Mouse (Mus musculus) liver, adult 2 months (tissue): ENCODE data around the gene Scaf4. TPM values are rescaled to one million over a fixed set of nuclear protein-coding genes. Genes with fewer than 3 reads are reported as not detected.

ENCODE experiments used
- DNase-seq: peaks from one replicate; pipeline ENCODE4 v3.0.0-alpha.2; 2011; ENCODE audit warnings: low read depth, low spot score; ENCODE audit errors: extremely low read depth
- H3K27ac ChIP-seq: fragments of 200-500 bp; replicated peaks from 2 replicates; pipeline ENCODE4 v1.5.1; 2012; ENCODE audit warnings: low read depth, mild to moderate bottlenecking, control low read depth, inconsistent platforms, low read length; ENCODE audit not compliant: insufficient read depth
- H3K27me3 ChIP-seq: fragments of 200-500 bp; 2 replicates; pipeline ENCODE4 v1.6.1; 2012; ENCODE audit warnings: mild to moderate bottlenecking, moderate library complexity, low read length, inconsistent platforms; ENCODE audit not compliant: control insufficient read depth, insufficient read depth
- H3K36me3 ChIP-seq: fragments of 200-500 bp; 2 replicates; pipeline ENCODE4 v1.6.1; 2012; ENCODE audit warnings: low read length, inconsistent platforms; ENCODE audit not compliant: control insufficient read depth, insufficient read depth
- H3K4me1 ChIP-seq: fragments of 200-500 bp; 2 replicates; pipeline ENCODE4 v1.6.1; 2011; ENCODE audit warnings: low read length; ENCODE audit not compliant: control insufficient read depth, insufficient read depth
- H3K4me3 ChIP-seq: fragments of 200-500 bp; 2 replicates; pipeline ENCODE4 v1.5.1; 2011; ENCODE audit warnings: low read depth, mild to moderate bottlenecking, control low read depth, low read length, moderate library complexity; ENCODE audit not compliant: insufficient read depth
- H3K79me2 ChIP-seq: fragments of 200-500 bp; 2 replicates; pipeline ENCODE4 v1.6.1; 2012; ENCODE audit warnings: inconsistent platforms, mild to moderate bottlenecking, low read length, moderate library complexity; ENCODE audit not compliant: control insufficient read depth, insufficient read depth
- H3K9ac ChIP-seq: fragments of 200-500 bp; 2 replicates; pipeline ENCODE4 v1.6.1; 2012; ENCODE audit warnings: low read depth, mild to moderate bottlenecking, control low read depth, inconsistent platforms, low read length
- CTCF ChIP-seq: fragments of 200-500 bp; IDR thresholded peaks from 2 replicates; pipeline ENCODE4 v1.5.1; 2011; ENCODE audit warnings: low read depth, low read length, control low read depth
- POLR2A ChIP-seq: fragments of 200-500 bp; IDR thresholded peaks from 2 replicates; pipeline ENCODE4 v1.6.1; 2011; ENCODE audit warnings: low read length, control low read depth; ENCODE audit not compliant: insufficient read depth; ENCODE audit errors: extremely low read depth
- WGBS: fragments of 180-500 bp; shearing (Covaris S2); methylation state at CpG from one replicate; pipeline ENCODE4 v1.1.7; 2018; 5-methylcytosine and 5-hydroxymethylcytosine counted together
- polyA plus RNA-seq: library from polyadenylated mRNA; depleted of rRNA; stranded (reverse); fragments of >200 nt; gene quantifications from 2 replicates; pipeline ENCODE4 v1.2.3, GENCODE M21; 2012
- total RNA-seq: library from RNA; depleted of rRNA; stranded (reverse); fragments of >200 nt; gene quantifications from 2 replicates; pipeline ENCODE4 v1.2.3, GENCODE M21; 2014

Scaf4 gene
- total and polyA plus RNA-seq, 2 experiments: 8.2 to 20.9 TPM

GRCm38 (mm10) chr16:90241875-90242274, 42.4 kb downstream of the Scaf4 start:
- Histone ChIP-seq H3K4me3 (no peak overlapping the region), H3K27me3 (no peaks in the 10 kb centered on the region), H3K4me1 (no peaks in the 10 kb centered on the region), H3K27ac (no peak overlapping the region), H3K9ac (no peak overlapping the region), H3K36me3 (peaks cover 63% of the 10 kb centered on the region), H3K79me2 (no peaks in the 10 kb centered on the region; the same call in 1 of the 2 replicates)
- WGBS: 92% methylated on average over 4 of the region's 4 CpGs
- TF ChIP-seq CTCF (no peak), POLR2A (no peak)
- DNase-seq: no peak

GRCm38 (mm10) chr16:90239128-90239746, 45.1 kb downstream of the Scaf4 start:
- TF ChIP-seq POLR2A: no peak
- TF ChIP-seq CTCF: no peak
- no peak overlapping the region for H3K4me3 ChIP-seq
- no peak overlapping the region for H3K9ac ChIP-seq
- DNase-seq: no peak
- H3K4me1 ChIP-seq: no peaks in the 10 kb centered on the region
- H3K27ac ChIP-seq: no peak overlapping the region
- 87% methylated on average over 6 of the region's 6 CpGs for WGBS
- H3K27me3 ChIP-seq: no peaks in the 10 kb centered on the region
- H3K36me3 ChIP-seq: peaks cover 47% of the 10 kb centered on the region
- H3K79me2 ChIP-seq: no peaks in the 10 kb centered on the region; the same call in 1 of the 2 replicates

GRCm38 (mm10) chr16:90235188-90235587, 49.1 kb downstream of the Scaf4 start:
- H3K27me3 ChIP-seq: no peaks in the 10 kb centered on the region
- TF ChIP-seq POLR2A (no peak), CTCF (no peak)
- H3K4me1 ChIP-seq: no peaks in the 10 kb centered on the region
- 84% methylated on average over 3 of the region's 3 CpGs for WGBS
- DNase-seq: no peak
- H3K79me2 ChIP-seq: no peaks in the 10 kb centered on the region; the same call in 1 of the 2 replicates
- H3K9ac ChIP-seq: no peak overlapping the region
- H3K27ac ChIP-seq: no peak overlapping the region
- peaks cover 20% of the 10 kb centered on the region for H3K36me3 ChIP-seq
- no peak overlapping the region for H3K4me3 ChIP-seq

GRCm38 (mm10) chr16:90234617-90235016, 49.7 kb downstream of the Scaf4 start:
- H3K27me3 ChIP-seq: no peaks in the 10 kb centered on the region
- no peak for DNase-seq
- TF ChIP-seq POLR2A (no peak), CTCF (no peak)
- H3K9ac ChIP-seq: no peak overlapping the region
- 33% methylated on average over 6 of the region's 6 CpGs for WGBS
- no peaks in the 10 kb centered on the region for H3K4me1 ChIP-seq
- no peaks in the 10 kb centered on the region; the same call in 1 of the 2 replicates for H3K79me2 ChIP-seq
- no peak overlapping the region for H3K4me3 ChIP-seq
- H3K27ac ChIP-seq: no peak overlapping the region
- peaks cover 17% of the 10 kb centered on the region for H3K36me3 ChIP-seq

GRCm38 (mm10) chr16:90233702-90234101, 50.6 kb downstream of the Scaf4 start:
- WGBS: 96% methylated on average over 10 of the region's 10 CpGs
- no peak for TF ChIP-seq CTCF
- no peak for TF ChIP-seq POLR2A
- no peak overlapping the region for H3K27ac ChIP-seq
- DNase-seq: no peak
- no peak overlapping the region for H3K9ac ChIP-seq
- H3K79me2 ChIP-seq: no peaks in the 10 kb centered on the region; the same call in 1 of the 2 replicates
- H3K4me3 ChIP-seq: no peak overlapping the region
- H3K36me3 ChIP-seq: peaks cover 9% of the 10 kb centered on the region
- no peaks in the 10 kb centered on the region for H3K27me3 ChIP-seq
- H3K4me1 ChIP-seq: no peaks in the 10 kb centered on the region

- TF ChIP-seq POLR2A: no peak
- no peak for TF ChIP-seq CTCF
- DNase-seq: no peak
- Histone ChIP-seq H3K4me1 (no peaks in the 10 kb centered on the region), H3K79me2 (no peaks in the 10 kb centered on the region; the same call in 1 of the 2 replicates), H3K9ac (no peak overlapping the region), H3K4me3 (no peak overlapping the region), H3K27ac (no peak overlapping the region), H3K27me3 (no peaks in the 10 kb centered on the region), H3K36me3 (peaks cover 17% of the 10 kb centered on the region)
- 92% methylated on average over 7 of the region's 7 CpGs for WGBS
Measured at GRCm38 (mm10) chr16:90231302-90231701, 53.0 kb downstream of the Scaf4 start.
